Mouse (Mus musculus) kidney, adult 2 months (tissue): ENCODE measurements around the gene Grid2. TPM values are rescaled to one million over a fixed set of nuclear protein-coding genes. Genes with fewer than 3 reads are reported as not detected.

Experiments used
- DNase-seq: peaks from one replicate; pipeline ENCODE4 v3.0.0; 2021
- H3K27ac ChIP-seq: fragments of 200-500 bp; 2 replicates; pipeline ENCODE4 v1.5.1; 2012; ENCODE audit warnings: low read depth, low read length, control low read depth, inconsistent platforms; ENCODE audit not compliant: insufficient read depth
- H3K27me3 ChIP-seq: fragments of 200-500 bp; replicated peaks from 2 replicates; pipeline ENCODE4 v1.6.1; 2012; ENCODE audit warnings: mild to moderate bottlenecking, moderate library complexity, low read length, inconsistent platforms; ENCODE audit not compliant: control insufficient read depth, insufficient read depth
- H3K36me3 ChIP-seq: fragments of 200-500 bp; 2 replicates; pipeline ENCODE4 v1.6.1; 2012; ENCODE audit warnings: mild to moderate bottlenecking, moderate library complexity, low read length, inconsistent platforms; ENCODE audit not compliant: control insufficient read depth, insufficient read depth
- H3K4me1 ChIP-seq: fragments of 200-500 bp; 2 replicates; pipeline ENCODE4 v1.6.1; 2011; ENCODE audit warnings: low read length; ENCODE audit not compliant: control insufficient read depth, insufficient read depth
- H3K4me3 ChIP-seq: fragments of 200-500 bp; 2 replicates; pipeline ENCODE4 v1.5.1; 2011; ENCODE audit warnings: mild to moderate bottlenecking, low read depth, low read length, control low read depth; ENCODE audit not compliant: insufficient read depth
- CTCF ChIP-seq: fragments of 200-500 bp; conservative IDR thresholded peaks from 2 replicates; pipeline ENCODE4 v1.5.1; 2011; ENCODE audit warnings: low read depth, mild to moderate bottlenecking, control low read depth, low read length, moderate library complexity, mixed read lengths; ENCODE audit not compliant: insufficient read depth, insufficient read length
- POLR2A ChIP-seq: fragments of 200-500 bp; IDR thresholded peaks from one replicate; pipeline ENCODE4 v1.6.1; 2011; ENCODE audit warnings: low read depth, low read length, control low read depth
- WGBS: fragments of 180-500 bp; shearing (Covaris S2); methylation state at CpG from one replicate; pipeline ENCODE4 v1.1.7; 2018; 5-methylcytosine and 5-hydroxymethylcytosine counted together
- polyA plus RNA-seq: library from polyadenylated mRNA; depleted of rRNA; stranded (reverse); fragments of >200 nt; gene quantifications from 2 replicates; pipeline ENCODE4 v1.2.3, GENCODE M21; 2012

The Grid2 gene
- polyA plus RNA-seq, 1 experiment: not detected

DNA sequence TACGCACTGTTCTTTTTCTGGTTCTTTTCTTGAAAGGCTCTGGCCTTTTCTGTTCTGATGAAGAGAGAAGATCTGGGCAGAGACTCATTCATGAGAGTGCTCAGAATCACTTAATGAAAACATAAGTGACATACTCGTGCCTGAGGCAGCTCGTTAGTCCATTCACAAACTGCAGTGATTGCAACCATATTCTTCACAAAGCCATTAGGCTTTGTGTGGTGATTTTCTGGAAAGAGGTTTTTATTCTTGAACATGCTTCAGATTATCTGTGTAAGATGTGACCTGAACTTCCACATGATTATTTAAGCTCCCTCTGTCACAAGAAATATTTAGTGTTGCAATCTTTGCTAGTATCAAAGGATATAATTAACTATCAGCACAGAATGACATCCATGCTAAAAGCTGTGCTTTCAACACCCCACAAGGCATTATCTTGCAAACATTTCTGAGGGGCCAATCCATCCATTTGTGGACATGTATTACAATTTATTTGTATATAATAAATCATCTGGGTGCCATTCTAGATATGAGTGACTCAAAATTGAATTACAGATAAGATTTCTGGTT, 86.8 kb downstream of the Grid2 start:
- no peak for DNase-seq
- WGBS: 76% methylated on average over 3 of the region's 3 CpGs
- TF ChIP-seq POLR2A (no peak), CTCF (no peak)
- no peaks in the 10 kb centered on the region for H3K27me3 ChIP-seq
- no peaks in the 10 kb centered on the region for H3K4me1 ChIP-seq
- no peaks in the 10 kb centered on the region for H3K36me3 ChIP-seq
- no peak overlapping the region for H3K27ac ChIP-seq
- no peak overlapping the region for H3K4me3 ChIP-seq

DNA sequence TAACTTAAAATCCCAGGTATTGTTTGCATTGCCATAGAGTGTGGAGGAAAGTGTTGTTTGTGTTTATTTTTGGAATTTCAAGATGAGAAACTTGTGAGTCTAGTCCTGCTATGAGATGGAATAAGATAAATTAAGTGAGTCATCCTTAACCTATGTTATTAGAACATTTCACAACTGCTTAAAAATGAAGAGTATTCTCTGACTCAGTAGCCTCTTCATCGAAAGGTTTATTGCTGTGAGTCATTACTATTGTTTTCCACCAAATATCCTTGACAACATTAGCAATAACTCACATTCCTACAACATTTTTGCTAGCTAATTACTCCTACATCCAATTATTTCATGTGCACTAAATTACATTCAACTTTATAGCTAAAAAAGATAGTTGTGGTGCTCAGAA, 91.3 kb downstream of the Grid2 start:
- Histone ChIP-seq H3K4me1 (no peaks in the 10 kb centered on the region), H3K27ac (no peak overlapping the region), H3K36me3 (no peaks in the 10 kb centered on the region), H3K4me3 (no peak overlapping the region), H3K27me3 (no peaks in the 10 kb centered on the region)
- TF ChIP-seq POLR2A: no peak
- TF ChIP-seq CTCF: no peak
- DNase-seq: no peak
- 71% methylated on average over 1 of the region's 1 CpGs for WGBS

DNA sequence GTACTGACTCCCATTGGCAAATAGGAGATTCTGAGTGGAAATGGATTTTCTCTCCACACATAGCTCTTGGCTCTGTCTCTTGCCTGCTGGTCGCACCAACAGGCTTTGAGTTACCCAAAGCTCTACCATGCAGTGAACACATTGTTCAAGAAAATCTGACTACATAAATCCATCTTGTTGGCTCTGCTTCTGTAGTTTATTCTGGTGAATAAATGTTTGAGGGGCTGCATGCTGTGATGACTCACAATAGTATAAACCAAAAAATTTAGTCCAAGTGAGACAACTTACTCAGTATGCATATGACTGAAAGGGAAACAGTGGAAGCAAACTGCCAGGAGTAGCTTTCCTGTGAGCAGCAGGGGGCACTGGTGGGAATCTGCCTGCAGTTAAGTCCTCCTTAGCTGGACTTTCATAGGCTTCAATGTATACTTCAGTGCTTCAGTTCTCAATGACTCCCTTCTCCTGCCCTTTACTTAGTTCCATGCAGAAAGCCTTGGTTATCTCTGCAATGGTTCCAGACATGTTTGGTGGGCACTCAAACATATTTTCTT, 125.5 kb downstream of the Grid2 start:
- no peak for DNase-seq
- H3K4me3 ChIP-seq: no peak overlapping the region
- no peak overlapping the region for H3K27ac ChIP-seq
- no peaks in the 10 kb centered on the region for H3K36me3 ChIP-seq
- H3K27me3 ChIP-seq: no peaks in the 10 kb centered on the region
- TF ChIP-seq POLR2A: no peak
- no peak for TF ChIP-seq CTCF
- WGBS: 82% methylated on average over 1 of the region's 1 CpGs
- no peaks in the 10 kb centered on the region for H3K4me1 ChIP-seq

DNA sequence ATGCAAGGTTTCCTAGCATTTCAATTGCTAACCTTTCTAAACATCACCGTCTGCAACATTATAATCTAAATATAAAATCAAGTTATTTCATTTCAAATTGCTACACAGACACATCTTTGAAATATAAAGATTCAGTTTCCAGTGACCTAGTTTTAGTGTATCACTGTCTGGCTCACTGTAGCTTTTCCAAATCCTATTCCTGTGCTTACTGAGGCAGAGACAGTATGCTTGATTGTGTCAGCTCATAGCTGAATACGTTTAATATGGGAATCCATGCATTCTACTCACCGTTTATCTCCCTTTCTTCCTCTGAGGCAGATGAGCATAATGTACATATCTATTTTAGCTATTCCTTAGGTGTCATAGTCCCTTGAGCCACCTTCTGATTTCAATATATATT, 146.0 kb downstream of the Grid2 start:
- TF ChIP-seq POLR2A (no peak), CTCF (no peak)
- no peak overlapping the region for H3K27ac ChIP-seq
- H3K4me3 ChIP-seq: no peak overlapping the region
- H3K27me3 ChIP-seq: no peaks in the 10 kb centered on the region
- no peak for DNase-seq
- H3K4me1 ChIP-seq: no peaks in the 10 kb centered on the region
- 74% methylated on average over 3 of the region's 3 CpGs for WGBS
- no peaks in the 10 kb centered on the region for H3K36me3 ChIP-seq

DNA sequence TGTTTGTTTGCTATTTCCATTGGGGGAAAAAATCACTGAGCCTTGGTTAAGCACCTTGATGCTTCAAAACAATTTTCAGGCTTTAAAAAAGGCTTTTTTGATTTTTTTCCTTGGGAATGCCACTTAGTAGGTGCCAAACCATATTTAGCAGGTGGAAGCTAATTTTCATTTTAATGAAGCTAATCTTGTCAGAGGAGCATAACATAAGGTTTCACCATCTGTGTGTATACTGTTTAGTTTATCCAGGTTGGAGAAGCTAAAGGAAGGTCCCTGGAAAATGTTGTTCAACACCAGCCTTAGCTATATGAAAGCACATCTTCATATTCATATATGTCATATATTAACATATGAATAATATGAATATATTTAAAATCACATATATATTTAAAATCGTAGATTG, 161.9 kb downstream of the Grid2 start:
- Histone ChIP-seq H3K4me1 (no peaks in the 10 kb centered on the region), H3K4me3 (no peak overlapping the region), H3K27me3 (no peaks in the 10 kb centered on the region), H3K27ac (no peak overlapping the region), H3K36me3 (no peaks in the 10 kb centered on the region)
- DNase-seq: no peak
- WGBS: 74% methylated on average over 1 of the region's 1 CpGs
- TF ChIP-seq CTCF (no peak), POLR2A (no peak)

DNA sequence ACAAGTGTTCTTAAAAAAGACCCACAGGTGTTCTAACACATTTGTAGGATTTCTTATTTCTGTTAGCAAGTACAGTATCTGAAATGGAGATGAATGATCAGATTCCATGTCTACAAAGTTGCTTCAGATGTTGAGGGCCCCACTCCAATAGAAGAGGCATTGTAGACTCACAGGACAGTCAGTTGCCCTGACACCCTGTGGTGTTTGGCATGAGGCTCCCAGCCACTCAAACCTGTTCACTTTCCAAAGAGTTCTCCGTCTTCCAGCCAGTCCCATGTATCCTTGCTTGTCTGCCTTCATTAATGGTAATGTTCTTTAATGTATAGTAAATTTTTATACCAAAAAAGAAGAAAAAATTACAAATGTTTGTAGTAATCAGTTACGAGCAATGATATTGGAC, 177.1 kb downstream of the Grid2 start:
- Histone ChIP-seq H3K4me1 (no peaks in the 10 kb centered on the region), H3K36me3 (no peaks in the 10 kb centered on the region), H3K4me3 (no peak overlapping the region), H3K27ac (no peak overlapping the region), H3K27me3 (no peaks in the 10 kb centered on the region)
- TF ChIP-seq CTCF (no peak), POLR2A (no peak)
- DNase-seq: no peak
- WGBS: 87% methylated on average over 2 of the region's 2 CpGs

DNA sequence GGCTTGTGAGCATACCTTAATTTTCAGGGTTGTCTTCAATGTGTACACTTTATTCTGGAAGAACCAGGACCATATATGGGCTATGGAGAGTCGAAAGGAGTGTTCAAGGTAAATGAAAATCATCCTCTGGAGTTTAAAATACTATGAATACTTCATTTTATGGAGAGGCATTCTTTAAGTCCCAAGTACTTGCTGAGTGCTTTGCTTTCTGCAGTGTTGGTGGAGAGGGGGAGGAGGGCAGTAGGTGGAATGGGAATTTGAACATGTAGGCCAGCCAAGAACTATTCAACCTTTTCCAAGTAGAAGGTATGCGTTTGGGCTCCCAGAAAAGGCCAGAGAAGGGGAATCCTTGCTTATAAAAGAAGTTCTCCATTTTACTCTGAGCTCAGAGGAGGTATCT, 192.5 kb downstream of the Grid2 start:
- H3K27me3 ChIP-seq: no peaks in the 10 kb centered on the region
- no peaks in the 10 kb centered on the region for H3K4me1 ChIP-seq
- WGBS: 69% methylated on average over 2 of the region's 2 CpGs
- no peak overlapping the region for H3K4me3 ChIP-seq
- no peak overlapping the region for H3K27ac ChIP-seq
- DNase-seq: no peak
- no peaks in the 10 kb centered on the region for H3K36me3 ChIP-seq
- TF ChIP-seq POLR2A (no peak), CTCF (no peak)
